Mouse (Mus musculus) heart, embryonic 14.5 days (tissue): ENCODE measurements around the gene Anxa11. TPM values are rescaled to one million over a fixed set of nuclear protein-coding genes. Genes with fewer than 3 reads are reported as not detected.
A peak's percentile ranks its signal among the peaks of the same experiment; 100 is the strongest.
"Not testable (repeated sequence)": the region's sequence is repeated elsewhere in the genome, so short reads cannot be mapped to it uniquely, and the experiment has no call there.

Source experiments
- ATAC-seq: fragments of 200-750 bp; cut with Nextera tagmentation; 2 replicates; pipeline ENCODE4 v1.8.0; 2017; ENCODE audit warnings: low read depth, moderate TSS enrichment; ENCODE audit not compliant: insufficient number of reproducible peaks, insufficient read depth, low FRiP score
- H3K27ac ChIP-seq, 2 experiments: fragments of 200-500 bp in 1 of 2; fragments of 300-500 bp in 1 of 2; sonication (generic) in 1 of 2; replicated peaks in 1 of 2; 2 replicates each; pipeline ENCODE4 v1.5.1; 2012 to 2014; ENCODE audit warnings: low read depth in 2 of 2, low read length in 2 of 2, control low read depth in 1 of 2, mild to moderate bottlenecking in 1 of 2, mixed read lengths in 1 of 2; ENCODE audit not compliant: control insufficient read depth in 1 of 2, insufficient read depth in 1 of 2
- H3K27me3 ChIP-seq: fragments of 300-500 bp; sonication (generic); 2 replicates; pipeline ENCODE4 v1.6.1; 2014; ENCODE audit warnings: mild to moderate bottlenecking, low read length, control low read depth; ENCODE audit not compliant: control insufficient read depth, insufficient read depth
- H3K36me3 ChIP-seq: fragments of 300-500 bp; sonication (generic); 2 replicates; pipeline ENCODE4 v1.6.1; 2014; ENCODE audit warnings: mild to moderate bottlenecking, control low read depth, low read length, mixed read lengths; ENCODE audit not compliant: control insufficient read depth, insufficient read depth
- H3K4me1 ChIP-seq, 2 experiments: fragments of 200-500 bp in 1 of 2; fragments of 300-500 bp in 1 of 2; sonication (generic) in 1 of 2; 2 replicates each; pipeline ENCODE4 v1.6.1; 2012 to 2014; ENCODE audit warnings: low read length in 2 of 2, control low read depth in 1 of 2, mixed read lengths in 1 of 2; ENCODE audit not compliant: control insufficient read depth in 2 of 2, insufficient read depth in 2 of 2
- H3K4me2 ChIP-seq: fragments of 300-500 bp; sonication (generic); 2 replicates; pipeline ENCODE4 v1.6.1; 2014; ENCODE audit warnings: mild to moderate bottlenecking, low read length
- H3K4me3 ChIP-seq, 2 experiments: fragments of 200-500 bp in 1 of 2; fragments of 300-500 bp in 1 of 2; sonication (generic) in 1 of 2; 2 replicates each; pipeline ENCODE4 v1.5.1; 2012 to 2014; ENCODE audit warnings: low read length in 2 of 2, mild to moderate bottlenecking in 2 of 2, control low read depth in 1 of 2, low read depth in 1 of 2, moderate library complexity in 1 of 2; ENCODE audit not compliant: control insufficient read depth in 1 of 2, insufficient read depth in 1 of 2
- H3K9ac ChIP-seq: fragments of 300-500 bp; sonication (generic); 2 replicates; pipeline ENCODE4 v1.6.1; 2014; ENCODE audit warnings: mild to moderate bottlenecking, low read length
- H3K9me3 ChIP-seq: fragments of 300-500 bp; sonication (generic); 2 replicates; pipeline ENCODE4 v1.6.1; 2016; ENCODE audit warnings: low read length, control low read depth; ENCODE audit not compliant: control insufficient read depth
- WGBS: fragments of 180-500 bp; shearing (Covaris S2); extraction: QIAGEN DNeasy Blood & Tissue Kit; methylation state at CpG from one replicate; pipeline ENCODE4 v1.1.7; 2014; 5-methylcytosine and 5-hydroxymethylcytosine counted together
- polyA plus RNA-seq: library from polyadenylated mRNA; unstranded; fragments of >200 nt; fragmentation: Nextera tagmentation; extraction: Ambion mirVana; gene quantifications from 2 replicates; pipeline ENCODE4 v1.2.1, GENCODE M21; 2014

Gene Anxa11
- polyA plus RNA-seq, 1 experiment from 2014 or later = 29.4 TPM

GRCm38 (mm10) chr14:25803246-25803809 lies 38.6 kb upstream of the Anxa11 start:
- H3K36me3 ChIP-seq = no peaks in the 10 kb centered on the region
- no peak for ATAC-seq
- no peaks in the 10 kb centered on the region for H3K9me3 ChIP-seq
- whole genome bisulfite sequencing = 46% methylated on average over 3 of the region's 3 CpGs
- H3K4me2 ChIP-seq = no peak overlapping the region
- 0 out of 2 replicates have a peak, but pooled peaks cover 4% of the 10 kb centered on the region for H3K27me3 ChIP-seq
- no peak overlapping the region for H3K27ac ChIP-seq
- H3K4me3 ChIP-seq = no peak overlapping the region
- H3K4me1 ChIP-seq = peaks cover 0 to 7% of the 10 kb centered on the region in 2 experiments; a peak in 1 of 4 replicates
- H3K9ac ChIP-seq = no peak overlapping the region

- Histone ChIP-seq H3K27ac (no peak overlapping the region), H3K4me3 (no peak overlapping the region), H3K4me1 (peaks cover 0 to 5% of the 10 kb centered on the region in 2 experiments; a peak in 1 of 4 replicates), H3K4me2 (no peak overlapping the region), H3K9ac (no peak overlapping the region), H3K27me3 (no peaks in the 10 kb centered on the region), H3K36me3 (no peaks in the 10 kb centered on the region), H3K9me3 (no peaks in the 10 kb centered on the region)
- WGBS = 72% methylated on average over 7 of the region's 7 CpGs
- ATAC-seq = no peak
Measured at GRCm38 (mm10) chr14:25805871-25806270, 36.1 kb upstream of the Anxa11 start.

GRCm38 (mm10) chr14:25806561-25806960 lies 35.4 kb upstream of the Anxa11 start:
- no peak for ATAC-seq
- H3K9ac ChIP-seq = no peak overlapping the region
- H3K9me3 ChIP-seq = no peaks in the 10 kb centered on the region
- H3K4me2 ChIP-seq = no peak overlapping the region
- no peaks in the 10 kb centered on the region for H3K27me3 ChIP-seq
- WGBS = 86% methylated on average over 7 of the region's 7 CpGs
- no peak overlapping the region for H3K4me3 ChIP-seq
- no peaks in the 10 kb centered on the region for H3K36me3 ChIP-seq
- no peak overlapping the region for H3K27ac ChIP-seq
- H3K4me1 ChIP-seq = peaks cover 0 to 5% of the 10 kb centered on the region in 2 experiments; a peak in 1 of 4 replicates

GRCm38 (mm10) chr14:25811026-25811425 lies 30.9 kb upstream of the Anxa11 start:
- 82% methylated on average over 1 of the region's 1 CpGs for WGBS

GRCm38 (mm10) chr14:25814140-25814539 lies 27.8 kb upstream of the Anxa11 start:
- Histone ChIP-seq H3K9me3 (no peaks in the 10 kb centered on the region), H3K4me2 (no peak overlapping the region), H3K4me3 (no peak overlapping the region), H3K9ac (no peak overlapping the region), H3K27me3 (no peaks in the 10 kb centered on the region), H3K4me1 (peaks cover 0 to 3% of the 10 kb centered on the region in 2 experiments; a peak in 1 of 4 replicates), H3K27ac (no peak overlapping the region), H3K36me3 (no peaks in the 10 kb centered on the region)
- no peak for ATAC-seq

More at GRCm38 (mm10) chr14:25811026-25811425, 30.9 kb upstream of the Anxa11 start:
- ATAC-seq, H3K27me3 ChIP-seq, H3K4me3 ChIP-seq, H3K9me3 ChIP-seq, H3K4me1 ChIP-seq, H3K36me3 ChIP-seq, H3K9ac ChIP-seq, H3K27ac ChIP-seq, H3K4me2 ChIP-seq: not testable (repeated sequence)

GRCm38 (mm10) chr14:25816416-25816815 lies 25.5 kb upstream of the Anxa11 start:
- Histone ChIP-seq H3K4me3 (no peak overlapping the region), H3K4me2 (peak overlapping the region; percentile 32; the same call in 1 of the 2 replicates), H3K27me3 (no peaks in the 10 kb centered on the region), H3K9me3 (no peaks in the 10 kb centered on the region), H3K9ac (peak overlapping the region; percentile 44; the same call in 1 of the 2 replicates), H3K4me1 (peaks cover 0 to 3% of the 10 kb centered on the region in 2 experiments; a peak in 1 of 4 replicates), H3K27ac (no peak overlapping the region; a peak in 1 of 4 replicates), H3K36me3 (no peaks in the 10 kb centered on the region)
- 5% methylated on average over 9 of the region's 9 CpGs for WGBS
- ATAC-seq = peak; percentile 53

- Histone ChIP-seq H3K9ac (no peak overlapping the region), H3K4me3 (no peak overlapping the region), H3K27ac (no peak overlapping the region), H3K36me3 (no peaks in the 10 kb centered on the region), H3K4me1 (peaks cover 2 to 4% of the 10 kb centered on the region in 2 experiments; a peak in 1 of 4 replicates), H3K4me2 (no peak overlapping the region), H3K9me3 (no peaks in the 10 kb centered on the region), H3K27me3 (no peaks in the 10 kb centered on the region; the same call in 1 of the 2 replicates)
- no peak for ATAC-seq
- WGBS = 74% methylated on average over 1 of the region's 1 CpGs
Measured at GRCm38 (mm10) chr14:25822584-25822983, 19.4 kb upstream of the Anxa11 start.

- 58% methylated on average over 5 of the region's 5 CpGs for WGBS
- H3K4me1 ChIP-seq = peaks cover 2 to 4% of the 10 kb centered on the region in 2 experiments; a peak in 1 of 4 replicates
- no peaks in the 10 kb centered on the region for H3K36me3 ChIP-seq
- no peaks in the 10 kb centered on the region; the same call in 1 of the 2 replicates for H3K27me3 ChIP-seq
- H3K4me3 ChIP-seq = no peak overlapping the region
- no peak for ATAC-seq
- no peak overlapping the region for H3K27ac ChIP-seq
- H3K9me3 ChIP-seq = no peaks in the 10 kb centered on the region
- H3K4me2 ChIP-seq = no peak overlapping the region
- H3K9ac ChIP-seq = no peak overlapping the region
Measured at GRCm38 (mm10) chr14:25824995-25825394, 17.0 kb upstream of the Anxa11 start.
